Mouse (Mus musculus) embryonic facial prominence, embryonic 13.5 days (tissue): Measurements from ENCODE around the gene Acap2. TPM values are rescaled to one million over a fixed set of nuclear protein-coding genes. Genes with fewer than 3 reads are reported as not detected.

ENCODE experiments used
- ATAC-seq: fragments of 200-750 bp; cut with Nextera tagmentation; 2 replicates; pipeline ENCODE4 v1.8.0; 2017; ENCODE audit warnings: low read depth; ENCODE audit not compliant: insufficient number of reproducible peaks, insufficient read depth, low FRiP score, low TSS enrichment
- H3K27ac ChIP-seq: fragments of 300-500 bp; sonication (generic); 2 replicates; pipeline ENCODE4 v1.5.1; 2015; ENCODE audit warnings: moderate library complexity, mild to moderate bottlenecking, inconsistent platforms
- H3K27me3 ChIP-seq: fragments of 300-500 bp; sonication (generic); 2 replicates; pipeline ENCODE4 v1.6.1; 2015; ENCODE audit warnings: mild to moderate bottlenecking, inconsistent platforms
- H3K36me3 ChIP-seq: fragments of 300-500 bp; sonication (generic); 2 replicates; pipeline ENCODE4 v1.6.1; 2015; ENCODE audit warnings: mild to moderate bottlenecking, inconsistent platforms
- H3K4me1 ChIP-seq: fragments of 300-500 bp; sonication (generic); 2 replicates; pipeline ENCODE4 v1.6.1; 2015; ENCODE audit warnings: inconsistent platforms
- H3K4me2 ChIP-seq: fragments of 300-500 bp; sonication (generic); 2 replicates; pipeline ENCODE4 v1.6.1; 2015; ENCODE audit warnings: moderate library complexity, mild to moderate bottlenecking, inconsistent platforms
- H3K4me3 ChIP-seq: fragments of 300-500 bp; sonication (generic); 2 replicates; pipeline ENCODE4 v1.5.1; 2015; ENCODE audit warnings: mild to moderate bottlenecking, inconsistent platforms
- H3K9ac ChIP-seq: fragments of 300-500 bp; sonication (generic); 2 replicates; pipeline ENCODE4 v1.6.1; 2015; ENCODE audit warnings: mild to moderate bottlenecking, inconsistent platforms
- H3K9me3 ChIP-seq: fragments of 300-500 bp; sonication (generic); 2 replicates; pipeline ENCODE4 v1.6.1; 2016; ENCODE audit warnings: inconsistent platforms
- WGBS: fragments of 180-500 bp; shearing (Covaris S2); methylation state at CpG from one replicate; pipeline ENCODE4 v1.1.7; 2015; ENCODE audit warnings: mixed read lengths; 5-methylcytosine and 5-hydroxymethylcytosine counted together
- polyA plus RNA-seq: library from polyadenylated mRNA; unstranded; fragments of >200 nt; fragmentation: Nextera tagmentation; extraction: Ambion mirVana; gene quantifications from 2 replicates; pipeline ENCODE4 v1.2.1, GENCODE M21; 2015

Acap2 gene
- polyA plus RNA-seq, 1 experiment from 2014 or later = 22.6 TPM

- WGBS = 42% methylated on average over 8 of the region's 8 CpGs
- no peak overlapping the region for H3K4me2 ChIP-seq
- ATAC-seq = peak; percentile 20; the same call in 1 of the 2 replicates
Observed at GRCm38 (mm10) chr16:31135519-31135918, 65.5 kb downstream of the Acap2 start.

GRCm38 (mm10) chr16:31131531-31131930, 69.5 kb downstream of the Acap2 start:
- Histone ChIP-seq H3K9me3 (no peaks in the 10 kb centered on the region), H3K9ac (no peak overlapping the region), H3K4me3 (no peak overlapping the region), H3K27ac (no peak overlapping the region), H3K4me2 (no peak overlapping the region), H3K36me3 (peaks cover 31% of the 10 kb centered on the region), H3K27me3 (no peaks in the 10 kb centered on the region), H3K4me1 (peaks cover 14% of the 10 kb centered on the region)
- 36% methylated on average over 5 of the region's 5 CpGs for WGBS
- no peak for ATAC-seq

More at GRCm38 (mm10) chr16:31135519-31135918, 65.5 kb downstream of the Acap2 start:
- Histone ChIP-seq H3K4me3 (no peak overlapping the region), H3K27me3 (no peaks in the 10 kb centered on the region), H3K9me3 (no peaks in the 10 kb centered on the region), H3K36me3 (peaks cover 32% of the 10 kb centered on the region), H3K27ac (peak overlapping the region; percentile 82), H3K9ac (no peak overlapping the region), H3K4me1 (peaks cover 18% of the 10 kb centered on the region)

GRCm38 (mm10) chr16:31128116-31128515, 72.9 kb downstream of the Acap2 start:
- Histone ChIP-seq H3K4me3 (no peak overlapping the region), H3K27ac (no peak overlapping the region), H3K27me3 (no peaks in the 10 kb centered on the region), H3K4me1 (peaks cover 7% of the 10 kb centered on the region; the same call in 1 of the 2 replicates), H3K9me3 (no peaks in the 10 kb centered on the region), H3K36me3 (peaks cover 34% of the 10 kb centered on the region), H3K4me2 (no peak overlapping the region), H3K9ac (no peak overlapping the region)
- no peak for ATAC-seq
- 85% methylated on average over 5 of the region's 5 CpGs for WGBS

GRCm38 (mm10) chr16:31124991-31125390, 76.1 kb downstream of the Acap2 start:
- Histone ChIP-seq H3K9me3 (no peaks in the 10 kb centered on the region), H3K9ac (no peak overlapping the region), H3K36me3 (peaks cover 39% of the 10 kb centered on the region), H3K4me3 (no peak overlapping the region), H3K27me3 (no peaks in the 10 kb centered on the region), H3K4me2 (no peak overlapping the region), H3K27ac (no peak overlapping the region), H3K4me1 (no peaks in the 10 kb centered on the region)
- no peak for ATAC-seq
- WGBS = 53% methylated on average over 5 of the region's 5 CpGs

- 95% methylated on average over 6 of the region's 6 CpGs for WGBS
- ATAC-seq = no peak
- peaks cover 37% of the 10 kb centered on the region for H3K36me3 ChIP-seq
Observed at GRCm38 (mm10) chr16:31121612-31122011, 79.4 kb downstream of the Acap2 start.

GRCm38 (mm10) chr16:31113596-31113995, 87.4 kb downstream of the Acap2 start:
- Histone ChIP-seq H3K27ac (no peak overlapping the region), H3K9ac (no peak overlapping the region), H3K4me3 (no peak overlapping the region), H3K4me2 (no peak overlapping the region), H3K36me3 (peaks cover 59% of the 10 kb centered on the region), H3K27me3 (no peaks in the 10 kb centered on the region), H3K9me3 (peaks cover 4% of the 10 kb centered on the region), H3K4me1 (no peaks in the 10 kb centered on the region)
- ATAC-seq = no peak

More at GRCm38 (mm10) chr16:31121612-31122011, 79.4 kb downstream of the Acap2 start:
- Histone ChIP-seq H3K4me1 (no peaks in the 10 kb centered on the region), H3K9me3 (no peaks in the 10 kb centered on the region), H3K9ac (no peak overlapping the region), H3K4me3 (no peak overlapping the region), H3K4me2 (no peak overlapping the region), H3K27ac (no peak overlapping the region), H3K27me3 (no peaks in the 10 kb centered on the region)

- Histone ChIP-seq H3K9ac (no peak overlapping the region), H3K4me1 (no peaks in the 10 kb centered on the region), H3K36me3 (peaks cover 49% of the 10 kb centered on the region), H3K27me3 (no peaks in the 10 kb centered on the region), H3K9me3 (no peaks in the 10 kb centered on the region), H3K4me3 (no peak overlapping the region), H3K4me2 (no peak overlapping the region), H3K27ac (no peak overlapping the region)
- ATAC-seq = no peak
- 79% methylated on average over 2 of the region's 2 CpGs for WGBS
Observed at GRCm38 (mm10) chr16:31101352-31101751, 99.7 kb downstream of the Acap2 start.

- H3K36me3 ChIP-seq = peaks cover 44% of the 10 kb centered on the region
Observed at GRCm38 (mm10) chr16:31099906-31100305, 101.1 kb downstream of the Acap2 start.

GRCm38 (mm10) chr16:31094036-31094435, 107.0 kb downstream of the Acap2 start:
- Histone ChIP-seq H3K27ac (no peak overlapping the region), H3K4me3 (no peak overlapping the region), H3K27me3 (no peaks in the 10 kb centered on the region), H3K9me3 (no peaks in the 10 kb centered on the region), H3K36me3 (peaks cover 14% of the 10 kb centered on the region; the same call in 1 of the 2 replicates), H3K9ac (no peak overlapping the region), H3K4me2 (no peak overlapping the region), H3K4me1 (no peaks in the 10 kb centered on the region)
- 82% methylated on average over 6 of the region's 6 CpGs for WGBS
- ATAC-seq = no peak

More at GRCm38 (mm10) chr16:31099906-31100305, 101.1 kb downstream of the Acap2 start:
- no peak overlapping the region for H3K4me3 ChIP-seq
- 81% methylated on average over 1 of the region's 1 CpGs for WGBS
- no peaks in the 10 kb centered on the region for H3K4me1 ChIP-seq
- no peak overlapping the region for H3K9ac ChIP-seq
- no peak for ATAC-seq
- no peaks in the 10 kb centered on the region for H3K9me3 ChIP-seq
- H3K4me2 ChIP-seq = no peak overlapping the region
- no peaks in the 10 kb centered on the region for H3K27me3 ChIP-seq
- no peak overlapping the region for H3K27ac ChIP-seq

- Histone ChIP-seq H3K9ac (no peak overlapping the region), H3K4me1 (no peaks in the 10 kb centered on the region), H3K27me3 (no peaks in the 10 kb centered on the region), H3K4me3 (no peak overlapping the region), H3K4me2 (no peak overlapping the region), H3K27ac (no peak overlapping the region), H3K9me3 (no peaks in the 10 kb centered on the region), H3K36me3 (peaks cover 14% of the 10 kb centered on the region; the same call in 1 of the 2 replicates)
- no peak for ATAC-seq
- WGBS = 63% methylated on average over 9 of the region's 9 CpGs
Observed at GRCm38 (mm10) chr16:31093186-31093585, 107.9 kb downstream of the Acap2 start.

GRCm38 (mm10) chr16:31081891-31082290, 119.2 kb downstream of the Acap2 start:
- no peak overlapping the region for H3K9ac ChIP-seq
- H3K4me1 ChIP-seq = peaks cover 18% of the 10 kb centered on the region
- ATAC-seq = no peak
- peaks cover 16% of the 10 kb centered on the region for H3K36me3 ChIP-seq
- H3K27me3 ChIP-seq = no peaks in the 10 kb centered on the region
- WGBS = 66% methylated on average over 6 of the region's 6 CpGs
- peak overlapping the region; percentile 96 for H3K4me2 ChIP-seq
- H3K27ac ChIP-seq = no peak overlapping the region
- H3K9me3 ChIP-seq = no peaks in the 10 kb centered on the region
- no peak overlapping the region for H3K4me3 ChIP-seq

GRCm38 (mm10) chr16:31081125-31081664, 119.8 kb downstream of the Acap2 start, which contains the start of gene Xxylt1:
Gene Xxylt1 (minus strand): TSS chr16:31081432.
- Histone ChIP-seq H3K36me3 (peaks cover 16% of the 10 kb centered on the region), H3K4me2 (peak within 1 kb of the TSS; percentile 96), H3K27me3 (no peaks in the 10 kb centered on the region), H3K9me3 (no peaks in the 10 kb centered on the region), H3K4me3 (peak within 1 kb of the TSS; percentile 77), H3K4me1 (peaks cover 24% of the 10 kb centered on the region), H3K9ac (peak within 1 kb of the TSS; percentile 82), H3K27ac (peak within 1 kb of the TSS; percentile 95)
- peak; percentile 97 for ATAC-seq
- under 1% methylated on average over 54 of the region's 54 CpGs for WGBS
